Mouse (Mus musculus): ENCODE results near the gene Med7. TPM values are rescaled to one million over a fixed set of nuclear protein-coding genes. Genes with fewer than 3 reads are reported as not detected.
A peak's percentile ranks its signal among the peaks of the same experiment; 100 is the strongest.

Med7 gene
- 61.9 and 67.6 TPM in 2 replicates for polyA plus RNA-seq (2015; fragmentation: Nextera tagmentation; extraction: Ambion mirVana)

DNA sequence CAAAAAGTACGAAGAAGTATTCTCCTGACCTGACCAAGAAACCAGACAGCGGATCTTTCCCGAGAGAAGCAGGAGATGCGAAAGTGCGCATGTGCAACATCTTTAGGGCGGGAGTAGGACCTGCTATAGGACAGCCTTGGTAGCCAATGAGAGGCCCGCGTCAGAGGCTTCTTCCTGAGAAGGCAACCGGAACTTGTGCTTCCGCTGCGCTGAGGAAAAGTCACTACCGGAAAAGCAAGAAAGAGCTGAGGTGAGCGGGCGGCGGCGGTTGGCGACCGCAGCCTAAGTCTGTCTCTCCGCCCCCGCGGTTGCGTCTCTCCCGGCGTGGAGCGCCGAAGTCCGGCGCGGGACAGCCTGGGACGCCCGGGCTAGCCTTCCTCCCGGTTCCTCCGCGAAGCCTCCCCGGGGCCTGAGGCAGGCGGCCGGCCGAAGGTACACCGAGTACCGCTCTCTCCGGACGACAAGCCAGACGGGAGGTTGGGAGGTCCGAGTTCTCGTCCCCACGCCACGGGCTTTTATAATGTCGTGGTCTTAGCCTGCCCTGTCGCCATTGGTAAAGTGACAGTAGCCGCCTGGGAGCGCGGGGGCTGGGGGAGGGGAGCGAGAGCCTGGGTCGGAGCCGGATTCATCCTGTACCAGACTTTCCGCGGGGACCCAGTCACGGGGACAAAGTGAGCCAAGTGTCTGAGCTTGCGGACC lies at the start of gene Med7:
Gene Med7 (plus strand): TSS at position 166 of the 699 bp plus-strand sequence.
- ATAC-seq (ENCODE audit: insufficient number of reproducible peaks, low FRiP score, low TSS enrichment, low read depth): peak; percentile 96
- peak within 1 kb of the TSS; percentile 68 for H3K4me3 ChIP-seq

DNA sequence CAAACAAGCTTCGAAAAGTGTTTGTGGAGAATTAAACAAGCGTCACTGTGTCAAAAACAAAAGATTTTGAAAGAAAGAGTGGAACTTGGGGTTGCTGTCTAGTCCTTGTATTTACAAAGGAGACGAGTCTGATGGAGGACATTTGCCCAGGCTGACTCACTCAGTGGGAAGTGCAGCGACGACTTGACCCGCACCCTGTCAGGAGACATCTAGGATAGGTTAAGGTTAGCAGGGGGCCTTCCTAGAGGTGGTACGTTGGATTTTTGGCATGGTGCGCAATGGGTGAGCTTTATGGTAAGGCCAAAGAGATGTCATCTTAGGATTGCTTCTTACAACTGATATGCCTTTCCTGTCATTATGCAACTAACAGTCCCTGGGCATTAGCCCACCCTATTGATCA lies 49.7 kb upstream of the Med7 start:
- Histone ChIP-seq H3K27me3 (no peaks in the 10 kb centered on the region), H3K4me1 (no peaks in the 10 kb centered on the region), H3K4me2 (no peak overlapping the region), H3K9ac (no peak overlapping the region), H3K36me3 (no peaks in the 10 kb centered on the region), H3K9me3 (no peaks in the 10 kb centered on the region), H3K27ac (no peak overlapping the region), H3K4me3 (no peak overlapping the region)
- ATAC-seq (ENCODE audit: insufficient number of reproducible peaks, low FRiP score, low TSS enrichment, low read depth): no peak
- WGBS: 90% methylated on average over 8 of the region's 8 CpGs

More for the DNA sequence above, at the start of gene Med7:
- Histone ChIP-seq H3K27me3 (no peaks in the 10 kb centered on the region), H3K36me3 (peaks cover 11% of the 10 kb centered on the region; the same call in 1 of the 2 replicates), H3K4me2 (peak within 1 kb of the TSS; percentile 66), H3K4me1 (peaks cover 3% of the 10 kb centered on the region), H3K27ac (peak within 1 kb of the TSS; percentile 86), H3K9me3 (no peaks in the 10 kb centered on the region), H3K9ac (peak within 1 kb of the TSS; percentile 67)
- under 1% methylated on average over 59 of the region's 59 CpGs for WGBS

DNA sequence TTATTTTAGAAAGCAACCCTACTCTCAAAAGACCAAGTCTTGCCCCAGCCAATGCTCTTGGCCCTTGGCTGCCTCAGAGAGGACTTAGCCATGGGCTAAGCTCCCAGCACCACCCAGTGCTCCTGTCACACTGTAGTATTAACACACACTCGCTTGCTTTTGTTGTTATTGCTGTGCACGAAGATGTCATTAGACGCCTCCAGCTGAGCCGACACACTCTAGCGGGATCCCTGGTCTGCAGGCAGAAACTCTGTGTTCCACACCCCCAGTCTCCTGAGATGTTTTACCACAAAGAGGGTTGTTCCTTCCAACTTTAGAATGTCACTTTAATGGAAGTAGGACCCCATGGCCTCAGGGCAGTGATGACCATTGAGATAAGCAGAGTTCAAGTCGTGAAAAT lies 48.3 kb upstream of the Med7 start:
- WGBS: 55% methylated on average over 6 of the region's 6 CpGs
- ATAC-seq (ENCODE audit: insufficient number of reproducible peaks, low FRiP score, low TSS enrichment, low read depth): no peak
- Histone ChIP-seq H3K9me3 (no peaks in the 10 kb centered on the region), H3K4me3 (no peak overlapping the region), H3K27ac (no peak overlapping the region), H3K4me2 (no peak overlapping the region), H3K4me1 (no peaks in the 10 kb centered on the region), H3K9ac (no peak overlapping the region), H3K27me3 (no peaks in the 10 kb centered on the region), H3K36me3 (no peaks in the 10 kb centered on the region)

DNA sequence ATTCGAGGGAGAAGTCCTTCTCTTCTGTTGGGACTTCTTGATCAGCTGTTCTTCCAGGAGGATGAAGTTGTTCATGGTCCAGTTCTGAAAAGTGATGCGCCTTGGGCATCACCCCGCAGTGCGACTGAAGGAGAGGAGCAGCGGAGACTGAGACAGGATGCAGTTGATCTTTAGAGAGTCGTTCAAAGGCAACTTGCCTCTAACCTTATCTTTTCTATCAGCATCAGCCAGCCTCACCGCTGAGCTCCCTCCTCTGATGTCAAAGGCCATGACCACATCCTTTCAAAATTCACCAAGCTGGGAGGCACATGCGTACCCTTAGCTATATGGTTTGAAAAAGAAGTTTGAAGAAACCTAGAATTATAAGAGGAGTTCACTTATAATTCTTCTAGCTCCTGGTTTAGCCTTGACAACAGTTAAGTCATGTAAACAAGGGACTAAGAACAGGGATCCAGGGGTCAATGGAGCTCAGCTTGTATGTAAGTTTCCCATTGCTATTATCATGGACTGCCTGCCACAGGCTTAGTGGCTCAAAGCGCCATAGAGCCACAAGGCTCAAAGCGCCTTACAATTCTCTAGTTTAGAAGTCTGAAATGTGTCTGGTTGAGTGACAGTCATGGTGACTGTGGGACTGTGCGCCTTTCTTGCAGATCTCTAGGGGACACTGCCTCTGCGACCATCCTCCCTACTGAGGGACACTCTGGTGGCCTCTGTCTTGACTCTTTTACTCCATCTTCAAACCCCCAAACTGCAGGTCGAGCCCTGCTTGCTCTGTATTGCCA lies 47.2 kb upstream of the Med7 start, which contains the start of gene Itk:
Gene Itk (minus strand): TSS at position 180 of the 782 bp plus-strand sequence.
- Histone ChIP-seq H3K4me3 (no peak within 1 kb of the TSS), H3K36me3 (no peaks in the 10 kb centered on the region), H3K4me1 (no peaks in the 10 kb centered on the region), H3K9me3 (no peaks in the 10 kb centered on the region), H3K9ac (no peak within 1 kb of the TSS), H3K27me3 (no peaks in the 10 kb centered on the region), H3K27ac (no peak within 1 kb of the TSS), H3K4me2 (no peak within 1 kb of the TSS)
- ATAC-seq (ENCODE audit: insufficient number of reproducible peaks, low FRiP score, low TSS enrichment, low read depth): no peak
- 77% methylated on average over 13 of the region's 13 CpGs for WGBS

DNA sequence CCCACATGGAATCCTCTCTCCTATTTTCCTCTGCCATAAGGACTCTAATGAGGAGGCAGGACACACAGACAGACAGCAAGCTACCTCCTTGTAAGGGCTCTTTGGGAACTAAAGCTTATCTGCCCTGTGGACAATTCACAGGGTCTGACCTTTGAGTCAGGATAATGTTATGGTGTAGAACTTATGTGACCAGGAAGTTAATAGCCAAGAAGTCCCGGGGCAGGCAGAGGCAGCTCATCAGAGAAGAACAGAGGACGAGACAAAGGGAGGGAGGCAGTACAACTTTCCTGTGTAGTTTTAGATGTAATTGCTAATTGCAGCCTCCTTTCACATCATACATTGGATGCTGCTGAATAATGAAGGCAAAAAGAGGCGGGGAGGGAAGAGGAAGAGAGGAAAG lies 46.1 kb upstream of the Med7 start:
- ATAC-seq (ENCODE audit: insufficient number of reproducible peaks, low FRiP score, low TSS enrichment, low read depth): no peak
- WGBS: 52% methylated on average over 3 of the region's 3 CpGs

DNA sequence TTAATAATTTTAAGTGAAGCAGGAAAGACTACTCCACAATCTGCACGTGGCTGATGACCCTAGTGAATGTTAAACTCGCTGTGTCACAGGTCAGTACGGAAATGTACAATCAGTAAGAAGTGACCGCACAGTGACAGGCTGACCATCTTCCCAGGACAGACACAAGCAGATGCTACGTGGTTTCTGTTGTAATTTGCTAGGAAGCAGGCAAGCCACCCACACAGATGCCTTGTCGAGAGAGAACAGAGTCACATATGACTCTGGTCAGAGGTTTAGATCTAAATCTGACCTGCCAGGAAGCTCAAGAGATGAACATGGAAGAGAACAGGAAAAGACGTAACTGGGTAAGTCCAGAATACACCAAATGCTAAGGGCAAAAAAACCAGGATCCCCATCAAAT lies 43.8 kb upstream of the Med7 start:
- no peak for ATAC-seq (ENCODE audit: insufficient number of reproducible peaks, low FRiP score, low TSS enrichment, low read depth)
- 80% methylated on average over 7 of the region's 7 CpGs for WGBS
- H3K9ac ChIP-seq: no peak overlapping the region

More for the DNA sequence above, 46.1 kb upstream of the Med7 start:
- H3K4me2 ChIP-seq: no peak overlapping the region
- no peak overlapping the region for H3K27ac ChIP-seq
- H3K4me1 ChIP-seq: no peaks in the 10 kb centered on the region
- H3K4me3 ChIP-seq: no peak overlapping the region
- no peaks in the 10 kb centered on the region for H3K27me3 ChIP-seq
- H3K9me3 ChIP-seq: no peaks in the 10 kb centered on the region
- H3K9ac ChIP-seq: no peak overlapping the region
- H3K36me3 ChIP-seq: no peaks in the 10 kb centered on the region

DNA sequence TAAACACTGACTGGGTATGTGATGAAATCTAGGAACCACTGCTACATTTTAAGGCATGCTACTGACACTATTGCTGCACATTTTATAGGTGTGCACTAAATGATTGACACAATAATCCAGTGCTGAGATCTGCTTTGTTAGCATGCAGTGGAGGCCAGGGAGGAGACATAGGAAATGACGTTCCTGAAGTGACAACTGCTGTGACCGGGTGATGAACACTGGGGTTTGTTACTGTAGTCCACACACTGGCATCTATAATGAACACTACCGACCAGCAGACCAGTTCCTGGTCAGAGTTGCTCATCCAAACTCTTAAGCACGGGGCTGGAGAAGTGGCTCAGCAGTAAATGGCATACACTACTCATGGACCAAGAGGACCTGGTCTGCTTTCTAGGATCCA lies 43.3 kb upstream of the Med7 start:
- Histone ChIP-seq H3K9ac (no peak overlapping the region), H3K4me2 (no peak overlapping the region), H3K27me3 (no peaks in the 10 kb centered on the region), H3K9me3 (no peaks in the 10 kb centered on the region), H3K4me1 (no peaks in the 10 kb centered on the region), H3K4me3 (no peak overlapping the region), H3K36me3 (no peaks in the 10 kb centered on the region), H3K27ac (no peak overlapping the region)
- ATAC-seq (ENCODE audit: insufficient number of reproducible peaks, low FRiP score, low TSS enrichment, low read depth): no peak
- WGBS: 73% methylated on average over 4 of the region's 4 CpGs

More for the DNA sequence above, 43.8 kb upstream of the Med7 start:
- Histone ChIP-seq H3K36me3 (no peaks in the 10 kb centered on the region), H3K27me3 (no peaks in the 10 kb centered on the region), H3K4me2 (no peak overlapping the region), H3K4me3 (no peak overlapping the region), H3K27ac (no peak overlapping the region), H3K4me1 (no peaks in the 10 kb centered on the region), H3K9me3 (no peaks in the 10 kb centered on the region)

DNA sequence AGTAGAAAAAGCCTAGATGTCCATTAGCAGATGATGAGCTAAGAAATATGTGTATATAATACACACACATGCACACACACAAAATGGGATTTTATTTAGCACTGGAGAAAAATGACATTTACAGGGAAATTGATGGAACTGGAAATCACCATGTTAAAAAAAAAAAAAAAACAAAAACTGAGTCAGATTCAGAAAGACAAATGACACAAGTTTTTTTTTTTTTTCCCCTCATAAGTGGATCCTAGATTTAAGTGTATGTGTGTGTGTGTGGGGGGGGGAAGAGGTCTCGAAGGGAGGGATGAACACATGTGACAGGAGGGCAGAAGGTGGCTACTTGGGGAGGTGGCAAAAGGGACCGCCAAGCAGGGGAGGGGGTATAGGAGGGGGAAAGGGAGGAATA lies 41.6 kb upstream of the Med7 start:
- 78% methylated on average over 2 of the region's 2 CpGs for WGBS
- no peak for ATAC-seq (ENCODE audit: insufficient number of reproducible peaks, low FRiP score, low TSS enrichment, low read depth)
- no peak overlapping the region for H3K27ac ChIP-seq
- no peaks in the 10 kb centered on the region for H3K27me3 ChIP-seq
- H3K4me3 ChIP-seq: no peak overlapping the region
- no peaks in the 10 kb centered on the region for H3K4me1 ChIP-seq
- H3K9ac ChIP-seq: no peak overlapping the region
- no peak overlapping the region for H3K4me2 ChIP-seq
- H3K36me3 ChIP-seq: no peaks in the 10 kb centered on the region
- H3K9me3 ChIP-seq: no peaks in the 10 kb centered on the region

DNA sequence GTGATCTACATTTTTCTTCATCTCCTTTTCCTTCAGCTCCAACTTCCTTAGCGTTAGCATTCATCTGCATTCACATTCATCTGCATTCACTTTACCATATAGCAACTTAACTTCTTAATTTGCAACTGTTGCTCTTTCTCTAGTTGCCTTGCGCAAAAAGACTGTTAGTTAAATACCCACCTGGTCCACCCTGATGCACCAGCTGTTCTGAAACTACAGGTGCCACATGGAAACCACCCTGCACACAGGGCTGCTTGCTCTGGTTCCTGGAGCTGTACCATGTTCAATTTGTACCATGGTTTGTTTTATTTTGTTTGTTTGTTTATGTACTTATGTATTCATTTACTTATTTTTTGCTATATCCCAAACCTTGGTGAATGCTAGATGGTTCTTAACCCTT lies 41.0 kb upstream of the Med7 start:
- H3K36me3 ChIP-seq: no peaks in the 10 kb centered on the region
- H3K27me3 ChIP-seq: no peaks in the 10 kb centered on the region
- no peaks in the 10 kb centered on the region for H3K9me3 ChIP-seq
- no peak overlapping the region for H3K4me3 ChIP-seq
- no peak overlapping the region for H3K4me2 ChIP-seq
- no peak overlapping the region for H3K9ac ChIP-seq
- no peak overlapping the region for H3K27ac ChIP-seq
- ATAC-seq (ENCODE audit: insufficient number of reproducible peaks, low FRiP score, low TSS enrichment, low read depth): no peak
- 93% methylated on average over 2 of the region's 2 CpGs for whole genome bisulfite sequencing
- no peaks in the 10 kb centered on the region for H3K4me1 ChIP-seq

DNA sequence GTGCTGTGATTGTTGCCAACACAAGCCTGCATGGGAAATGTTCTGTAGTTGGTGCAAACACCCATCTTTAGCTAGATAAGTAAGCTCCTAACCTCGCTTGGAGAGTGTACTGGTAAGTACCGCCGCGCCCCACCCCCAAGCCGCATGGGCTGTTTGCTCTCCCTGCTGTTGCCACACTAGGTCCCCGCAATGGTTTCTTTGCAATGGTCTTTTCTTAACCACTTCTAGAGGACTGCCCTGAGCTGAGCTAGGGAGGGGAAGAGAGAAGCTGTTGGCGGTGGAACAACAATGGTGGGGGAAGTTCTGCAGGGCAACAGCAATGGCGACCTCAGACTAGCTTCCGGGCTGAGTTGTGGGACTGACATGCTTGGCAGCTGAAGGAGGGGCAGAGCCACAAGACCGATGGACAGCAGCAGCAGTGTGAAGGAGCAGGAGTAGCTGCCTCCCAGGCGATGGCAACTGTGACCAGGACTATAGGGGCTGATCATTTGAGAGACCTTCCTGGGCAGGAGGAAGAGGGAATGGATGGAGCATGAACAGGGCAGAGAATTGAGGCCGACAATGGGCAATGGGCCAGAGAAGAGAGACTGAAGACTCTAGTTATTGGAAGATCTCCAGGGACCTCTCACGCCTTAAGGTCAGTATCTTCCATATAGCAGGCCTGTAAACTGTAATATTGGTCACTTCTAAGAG lies 40.4 kb upstream of the Med7 start, which contains the start of gene Fam71b:
Gene Fam71b (plus strand): TSS at position 393 of the 693 bp plus-strand sequence.
- Histone ChIP-seq H3K4me3 (no peak within 1 kb of the TSS), H3K9ac (no peak within 1 kb of the TSS), H3K4me1 (no peaks in the 10 kb centered on the region), H3K27ac (no peak within 1 kb of the TSS), H3K36me3 (no peaks in the 10 kb centered on the region), H3K9me3 (no peaks in the 10 kb centered on the region), H3K4me2 (no peak within 1 kb of the TSS), H3K27me3 (no peaks in the 10 kb centered on the region)
- ATAC-seq (ENCODE audit: insufficient number of reproducible peaks, low FRiP score, low TSS enrichment, low read depth): no peak
- 82% methylated on average over 13 of the region's 13 CpGs for WGBS

DNA sequence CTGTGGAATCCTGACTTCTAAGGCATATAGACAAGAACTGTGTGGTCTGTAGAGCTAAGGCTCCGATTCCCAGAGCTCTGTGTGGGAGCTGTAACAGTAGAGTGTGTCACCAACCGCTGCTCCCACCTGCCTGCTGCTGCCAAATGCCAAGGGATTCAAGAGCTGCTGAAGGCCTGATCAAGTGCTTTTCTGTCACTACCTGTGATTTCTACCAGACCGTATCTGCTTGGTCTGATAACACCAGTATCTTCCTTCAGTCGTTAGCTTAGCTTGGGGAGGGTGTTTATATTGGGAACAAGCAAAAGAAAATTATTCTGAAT lies 39.9 kb upstream of the Med7 start:
- Histone ChIP-seq H3K4me1 (no peaks in the 10 kb centered on the region), H3K4me2 (no peak overlapping the region), H3K36me3 (no peaks in the 10 kb centered on the region), H3K27ac (no peak overlapping the region), H3K4me3 (no peak overlapping the region), H3K27me3 (no peaks in the 10 kb centered on the region), H3K9me3 (no peaks in the 10 kb centered on the region), H3K9ac (no peak overlapping the region)
- 83% methylated on average over 4 of the region's 4 CpGs for WGBS
- ATAC-seq (ENCODE audit: insufficient number of reproducible peaks, low FRiP score, low TSS enrichment, low read depth): no peak

DNA sequence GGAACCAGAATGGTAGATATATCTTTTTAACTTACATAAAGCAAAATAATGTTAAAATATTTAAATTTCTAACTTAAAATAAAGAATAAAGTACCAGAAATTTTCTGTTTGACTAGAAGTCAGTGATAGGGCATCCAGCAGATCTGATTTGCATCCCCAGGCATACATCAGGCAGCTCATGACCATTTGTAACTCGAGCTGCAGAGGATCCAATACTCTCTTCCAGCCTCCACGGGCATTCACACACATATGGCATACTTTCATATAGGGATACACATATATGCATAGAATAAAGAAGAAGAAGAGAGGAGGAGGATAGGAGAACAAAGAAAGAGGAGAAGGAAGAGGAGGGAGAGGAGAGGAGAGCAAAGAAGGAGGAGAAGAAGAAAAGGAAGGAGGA lies 38.8 kb upstream of the Med7 start:
- Histone ChIP-seq H3K4me1 (no peaks in the 10 kb centered on the region), H3K36me3 (no peaks in the 10 kb centered on the region), H3K9ac (no peak overlapping the region), H3K9me3 (no peaks in the 10 kb centered on the region), H3K27me3 (no peaks in the 10 kb centered on the region), H3K4me3 (no peak overlapping the region), H3K4me2 (no peak overlapping the region), H3K27ac (no peak overlapping the region)
- ATAC-seq (ENCODE audit: insufficient number of reproducible peaks, low FRiP score, low TSS enrichment, low read depth): no peak
- WGBS: 34% methylated on average over 2 of the region's 2 CpGs
